Mouse (Mus musculus): ENCODE results near the gene Gm20388.

GRCm38 (mm10) chr8:123188006-123188405 is 3277.4 kb downstream of the Gm20388 start:
- no peak for TF ChIP-seq GATA1 (IDR thresholded peaks at IDR 0.05; ENCODE audit: low read length)
- TF ChIP-seq TAL1 (IDR thresholded peaks at IDR 0.05; ENCODE audit: low read length), result no peak

Data from erythroblast, embryonic 14.5 days (primary cell).